Mouse (Mus musculus) leukemia stem cell, adult 10-12 weeks (primary cell): Measurements from ENCODE around the gene Maml3. TPM values are rescaled to one million over a fixed set of nuclear protein-coding genes. Genes with fewer than 3 reads are reported as not detected.

Experiments used
- polyA plus RNA-seq: library from polyadenylated mRNA; stranded (reverse); fragments of >175 nt; gene quantifications from 2 replicates; pipeline ENCODE4 v1.2.3, GENCODE M21; 2012; ENCODE audit warnings: low replicate concordance

Maml3 gene
- 1.0 and 1.3 TPM in 2 replicates for polyA plus RNA-seq

DNA sequence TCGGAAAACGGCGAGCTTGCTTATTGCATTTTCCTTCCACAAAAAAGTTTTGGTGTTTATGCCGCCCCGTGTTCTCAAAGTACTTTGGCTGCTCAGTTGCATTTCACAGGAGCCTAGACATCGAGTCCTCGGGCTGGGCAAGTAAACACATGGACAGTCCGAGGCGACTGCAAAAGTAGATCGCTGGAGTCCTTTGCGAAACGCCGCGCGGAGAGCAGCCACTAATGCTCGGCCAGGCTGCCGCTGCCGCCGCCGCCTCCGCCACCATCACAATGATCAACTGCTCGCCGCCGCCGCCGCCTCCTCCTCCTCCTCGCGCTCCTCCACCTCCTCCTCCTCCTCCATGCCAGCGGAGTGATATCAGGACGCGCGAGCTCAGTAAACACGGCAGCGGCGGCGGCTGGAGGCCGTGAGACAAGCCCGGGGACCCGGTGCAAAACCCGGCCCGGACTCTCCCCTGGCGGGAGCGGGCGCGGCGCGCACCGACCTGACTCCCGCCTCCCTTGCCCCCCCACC lies at the start of gene Maml3:
Gene Maml3, minus strand, starts transcription at position 441 of the 516 bp plus-strand sequence.

DNA sequence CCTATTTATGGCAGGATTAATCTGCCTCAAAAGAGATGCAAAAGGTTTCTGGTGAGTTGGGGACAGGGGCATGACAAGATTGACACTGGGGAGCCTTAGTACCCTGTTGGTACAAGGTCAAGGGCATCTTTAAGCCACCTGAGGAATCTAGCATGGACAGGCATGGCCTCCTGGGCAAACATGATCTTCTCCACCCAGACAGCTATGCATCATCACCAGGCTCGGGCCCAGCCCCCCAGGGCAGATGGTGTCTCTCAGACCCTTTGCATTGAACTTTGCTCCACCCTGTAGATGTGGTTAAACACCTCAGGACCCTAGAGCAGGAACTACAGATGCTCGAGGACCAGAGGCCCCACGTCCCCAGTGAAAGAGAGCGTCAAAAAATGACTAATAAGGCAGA lies 444.8 kb downstream of the Maml3 start, which contains the start of gene Mgst2:
Gene Mgst2, plus strand, starts transcription at position 301 of the 400 bp plus-strand sequence.

Other genes starting within 250 kb of the Maml3 start
- 4.1 and 8.6 TPM in 2 replicates for gene Foxo1, start 163.3 kb upstream of the Maml3 start, polyA plus RNA-seq